Mouse (Mus musculus): Measurements from ENCODE around the gene Zdhhc17. TPM values are rescaled to one million over a fixed set of nuclear protein-coding genes. Genes with fewer than 3 reads are reported as not detected.

The Zdhhc17 gene
- polyA plus RNA-seq, 1 experiment from 2014 or later, result 28.0 TPM

Other genes with a start within 250 kb of the Zdhhc17 start
- gene Csrp2, start 90.4 kb downstream of the Zdhhc17 start, polyA plus RNA-seq (2014; fragmentation: Nextera tagmentation; extraction: Ambion mirVana), result 169 and 173 TPM in 2 replicates
- gene Osbpl8, start 154.6 kb upstream of the Zdhhc17 start, polyA plus RNA-seq (2014; fragmentation: Nextera tagmentation; extraction: Ambion mirVana), result 11.9 and 14.4 TPM in 2 replicates